Mouse (Mus musculus): ENCODE data around the gene Ppfibp1. TPM values are rescaled to one million over a fixed set of nuclear protein-coding genes. Genes with fewer than 3 reads are reported as not detected.
A peak's percentile ranks its signal among the peaks of the same experiment; 100 is the strongest.

The Ppfibp1 gene
- total RNA-seq (2014; fragmentation: Nextera tagmentation) (3.1 and 3.3 TPM in 2 replicates), total RNA-seq (2017) (8.3 and 8.6 TPM in 2 replicates), polyA plus RNA-seq (2012) (0.32 and 1.1 TPM in 2 replicates)

- ATAC-seq (ENCODE audit: extremely low read depth, insufficient number of reproducible peaks, low FRiP score, poor library complexity, severe bottlenecking) (peak; percentile 83), DNase-seq (ENCODE audit: low spot score) (peak; percentile 99)
- peak within 1 kb of the TSS; percentile 78 for H3K4me3 ChIP-seq (ENCODE audit: low read depth, low read length)
- no peaks in the 10 kb centered on the region for H3K36me3 ChIP-seq (replicated peaks)
- no peak for TF ChIP-seq TAL1 (conservative IDR thresholded peaks at IDR 0.05; ENCODE audit: low read depth, low read length)
- TF ChIP-seq GATA2 (IDR thresholded peaks at IDR 0.05; ENCODE audit: borderline replicate concordance, low read depth, low read length) = no peak
- TF ChIP-seq GATA1 (IDR thresholded peaks at IDR 0.05; ENCODE audit: borderline replicate concordance, low read length) = no peak
- no peak for TF ChIP-seq POLR2AphosphoS5 (IDR thresholded peaks at IDR 0.05; ENCODE audit: insufficient replicate concordance, low read depth, low read length)
- TF ChIP-seq CTCF (IDR thresholded peaks at IDR 0.05; ENCODE audit: low read depth, low read length) = no peak
- peaks cover 14% of the 10 kb centered on the region for H3K4me1 ChIP-seq (ENCODE audit: insufficient read depth, low read depth, low read length)
- H3K27me3 ChIP-seq (ENCODE audit: insufficient read depth, low read length) = peaks cover 9% of the 10 kb centered on the region
- H3K9me3 ChIP-seq (replicated peaks) = no peaks in the 10 kb centered on the region
Measured at GRCm38 (mm10) chr6:146887958-146888659, at the start of gene Ppfibp1. Ppfibp1 (plus strand) TSS chr6:146888487.

- no peak for ATAC-seq (ENCODE audit: extremely low read depth, insufficient number of reproducible peaks, low FRiP score, poor library complexity, severe bottlenecking)
- Histone ChIP-seq H3K4me3 (ENCODE audit: low read depth, low read length) (no peak overlapping the region), H3K4me1 (ENCODE audit: insufficient read depth, low read depth, low read length) (0 out of 2 replicates have a peak, but pooled peaks cover 1% of the 10 kb centered on the region), H3K9me3 (replicated peaks) (no peaks in the 10 kb centered on the region), H3K36me3 (replicated peaks) (no peaks in the 10 kb centered on the region), H3K27me3 (ENCODE audit: insufficient read depth, low read length) (peaks cover 11% of the 10 kb centered on the region)
- no peak for TF ChIP-seq GATA1 (IDR thresholded peaks at IDR 0.05; ENCODE audit: borderline replicate concordance, low read length)
- no peak for TF ChIP-seq GATA2 (IDR thresholded peaks at IDR 0.05; ENCODE audit: borderline replicate concordance, low read depth, low read length)
- no peak for TF ChIP-seq CTCF (IDR thresholded peaks at IDR 0.05; ENCODE audit: low read depth, low read length)
- no peak for TF ChIP-seq POLR2AphosphoS5 (IDR thresholded peaks at IDR 0.05; ENCODE audit: insufficient replicate concordance, low read depth, low read length)
- no peak for TF ChIP-seq TAL1 (conservative IDR thresholded peaks at IDR 0.05; ENCODE audit: low read depth, low read length)
- no peak for DNase-seq (ENCODE audit: low spot score)
Measured at GRCm38 (mm10) chr6:146838863-146839262, 49.4 kb upstream of the Ppfibp1 start.

GRCm38 (mm10) chr6:146844867-146845266 lies 43.4 kb upstream of the Ppfibp1 start:
- peaks cover 6% of the 10 kb centered on the region; the same call in 1 of the 2 replicates for H3K27me3 ChIP-seq (ENCODE audit: insufficient read depth, low read length)
- no peak for DNase-seq (ENCODE audit: low spot score)
- no peaks in the 10 kb centered on the region for H3K36me3 ChIP-seq (replicated peaks)
- TF ChIP-seq GATA1 (IDR thresholded peaks at IDR 0.05; ENCODE audit: borderline replicate concordance, low read length) = no peak
- no peak for TF ChIP-seq GATA2 (IDR thresholded peaks at IDR 0.05; ENCODE audit: borderline replicate concordance, low read depth, low read length)
- TF ChIP-seq POLR2AphosphoS5 (IDR thresholded peaks at IDR 0.05; ENCODE audit: insufficient replicate concordance, low read depth, low read length) = no peak
- TF ChIP-seq CTCF (IDR thresholded peaks at IDR 0.05; ENCODE audit: low read depth, low read length) = no peak
- TF ChIP-seq TAL1 (conservative IDR thresholded peaks at IDR 0.05; ENCODE audit: low read depth, low read length) = no peak
- no peak overlapping the region for H3K4me3 ChIP-seq (ENCODE audit: low read depth, low read length)
- ATAC-seq (ENCODE audit: extremely low read depth, insufficient number of reproducible peaks, low FRiP score, poor library complexity, severe bottlenecking) = no peak
- H3K9me3 ChIP-seq (replicated peaks) = no peaks in the 10 kb centered on the region
- H3K4me1 ChIP-seq (ENCODE audit: insufficient read depth, low read depth, low read length) = no peaks in the 10 kb centered on the region

GRCm38 (mm10) chr6:146845347-146845746 lies 42.9 kb upstream of the Ppfibp1 start:
- no peak overlapping the region for H3K4me3 ChIP-seq (ENCODE audit: low read depth, low read length)
- no peaks in the 10 kb centered on the region for H3K4me1 ChIP-seq (ENCODE audit: insufficient read depth, low read depth, low read length)
- H3K27me3 ChIP-seq (ENCODE audit: insufficient read depth, low read length) = peaks cover 6% of the 10 kb centered on the region; the same call in 1 of the 2 replicates
- H3K9me3 ChIP-seq (replicated peaks) = no peaks in the 10 kb centered on the region
- H3K36me3 ChIP-seq (replicated peaks) = no peaks in the 10 kb centered on the region
- DNase-seq (ENCODE audit: low spot score) (no peak), ATAC-seq (ENCODE audit: extremely low read depth, insufficient number of reproducible peaks, low FRiP score, poor library complexity, severe bottlenecking) (no peak)
- TF ChIP-seq CTCF (IDR thresholded peaks at IDR 0.05; ENCODE audit: low read depth, low read length) (no peak), GATA1 (IDR thresholded peaks at IDR 0.05; ENCODE audit: borderline replicate concordance, low read length) (no peak), TAL1 (conservative IDR thresholded peaks at IDR 0.05; ENCODE audit: low read depth, low read length) (no peak), POLR2AphosphoS5 (IDR thresholded peaks at IDR 0.05; ENCODE audit: insufficient replicate concordance, low read depth, low read length) (no peak), GATA2 (IDR thresholded peaks at IDR 0.05; ENCODE audit: borderline replicate concordance, low read depth, low read length) (no peak)

GRCm38 (mm10) chr6:146845961-146846750 lies 42.1 kb upstream of the Ppfibp1 start:
- Histone ChIP-seq H3K36me3 (replicated peaks) (no peaks in the 10 kb centered on the region), H3K9me3 (replicated peaks) (no peaks in the 10 kb centered on the region), H3K4me3 (ENCODE audit: low read depth, low read length) (no peak overlapping the region), H3K27me3 (ENCODE audit: insufficient read depth, low read length) (peaks cover 6% of the 10 kb centered on the region; the same call in 1 of the 2 replicates), H3K4me1 (ENCODE audit: insufficient read depth, low read depth, low read length) (no peaks in the 10 kb centered on the region)
- TF ChIP-seq GATA1 (IDR thresholded peaks at IDR 0.05; ENCODE audit: borderline replicate concordance, low read length) (no peak), TAL1 (conservative IDR thresholded peaks at IDR 0.05; ENCODE audit: low read depth, low read length) (no peak), GATA2 (IDR thresholded peaks at IDR 0.05; ENCODE audit: borderline replicate concordance, low read depth, low read length) (no peak), CTCF (IDR thresholded peaks at IDR 0.05; ENCODE audit: low read depth, low read length) (no peak)
- ATAC-seq (ENCODE audit: extremely low read depth, insufficient number of reproducible peaks, low FRiP score, poor library complexity, severe bottlenecking) (no peak), DNase-seq (ENCODE audit: low spot score) (no peak)

- H3K4me1 ChIP-seq (ENCODE audit: insufficient read depth, low read depth, low read length) = no peaks in the 10 kb centered on the region
- H3K4me3 ChIP-seq (ENCODE audit: low read depth, low read length) = no peak overlapping the region
- no peaks in the 10 kb centered on the region for H3K9me3 ChIP-seq (replicated peaks)
- TF ChIP-seq GATA2 (IDR thresholded peaks at IDR 0.05; ENCODE audit: borderline replicate concordance, low read depth, low read length) = no peak
- TF ChIP-seq TAL1 (conservative IDR thresholded peaks at IDR 0.05; ENCODE audit: low read depth, low read length) = no peak
- TF ChIP-seq CTCF (IDR thresholded peaks at IDR 0.05; ENCODE audit: low read depth, low read length) = no peak
- no peak for TF ChIP-seq POLR2AphosphoS5 (IDR thresholded peaks at IDR 0.05; ENCODE audit: insufficient replicate concordance, low read depth, low read length)
- no peak for TF ChIP-seq GATA1 (IDR thresholded peaks at IDR 0.05; ENCODE audit: borderline replicate concordance, low read length)
- H3K36me3 ChIP-seq (replicated peaks) = no peaks in the 10 kb centered on the region
- no peak for ATAC-seq (ENCODE audit: extremely low read depth, insufficient number of reproducible peaks, low FRiP score, poor library complexity, severe bottlenecking)
- no peak for DNase-seq (ENCODE audit: low spot score)
- peaks cover 6% of the 10 kb centered on the region; the same call in 1 of the 2 replicates for H3K27me3 ChIP-seq (ENCODE audit: insufficient read depth, low read length)
Measured at GRCm38 (mm10) chr6:146847402-146847801, 40.9 kb upstream of the Ppfibp1 start.

Data from G1E (cell line).